Mouse (Mus musculus) testis, postnatal 14 days (tissue): ENCODE measurements around the gene Gnb3.
"Not testable (repeated sequence)": the region's sequence is repeated elsewhere in the genome, so short reads cannot be mapped to it uniquely, and the experiment has no call there.

ENCODE experiments used
- DNase-seq: peaks from one replicate; pipeline ENCODE4 v3.0.0; 2021; ENCODE audit warnings: low spot score

Gene Gnb3

GRCm38 (mm10) chr6:124803061-124803460 lies 37.0 kb downstream of the Gnb3 start:
- DNase-seq = no peak

- not testable (repeated sequence) for DNase-seq
These were observed 37.7 kb downstream of the Gnb3 start for GRCm38 (mm10) chr6:124802400-124802799.

GRCm38 (mm10) chr6:124796200-124796599 lies 43.9 kb downstream of the Gnb3 start:
- DNase-seq = no peak

- no peak for DNase-seq
These were observed 44.3 kb downstream of the Gnb3 start for GRCm38 (mm10) chr6:124795781-124796180.

- no peak for DNase-seq
These were observed 48.2 kb downstream of the Gnb3 start for GRCm38 (mm10) chr6:124791911-124792310.

GRCm38 (mm10) chr6:124790121-124790520 lies 50.0 kb downstream of the Gnb3 start:
- DNase-seq = no peak

GRCm38 (mm10) chr6:124789519-124789918 lies 50.6 kb downstream of the Gnb3 start:
- DNase-seq = no peak

- no peak for DNase-seq
These were observed 52.4 kb downstream of the Gnb3 start for GRCm38 (mm10) chr6:124787722-124788121.

- DNase-seq = no peak
These were observed 53.2 kb downstream of the Gnb3 start for GRCm38 (mm10) chr6:124786756-124787420.
